Mouse (Mus musculus) left cerebral cortex, adult 8-10 months (tissue): ENCODE results near the gene Gclm. TPM values are rescaled to one million over a fixed set of nuclear protein-coding genes. Genes with fewer than 3 reads are reported as not detected.

Experiments used
- microRNA-seq, 2 experiments: library from miRNA; unstranded; fragments of <30 nt; microRNA quantifications; one replicate each; pipeline ENCODE4 v1.2.0; 2022
- total RNA-seq, 4 experiments: library from RNA; stranded (reverse); gene quantifications; 2 replicates each; pipeline ENCODE4 v1.2.4; 2022

Gclm gene
- total RNA-seq, 4 experiments from 2014 or later = 82.3 to 105 (median 88.4) TPM

Small RNAs within 50 kb of the gene (microRNA-seq; reads per million reads assigned to microRNA genes)
- gene Gm22903 (0 reads per million in 2 experiments), gene Mir760 (1,750 to 3,269 reads per million in 2 experiments)

Other genes starting within 250 kb of the Gclm start
- 1 to 10 TPM; 3.1 to 3.3 (median 3.2) TPM for gene Abca4, start 201.1 kb upstream of the Gclm start, total RNA-seq
- gene Dnttip2, start 28.8 kb downstream of the Gclm start, total RNA-seq = 10 to 100 TPM; 30.0 to 36.1 (median 30.8) TPM
- gene Bcar3, start 48.6 kb downstream of the Gclm start, total RNA-seq = 10 to 100 TPM; 13.1 to 18.8 (median 16.8) TPM